Mouse (Mus musculus) liver, embryonic 13.5 days (tissue): ENCODE results near the gene Gm10840. TPM values are rescaled to one million over a fixed set of nuclear protein-coding genes. Genes with fewer than 3 reads are reported as not detected.

Experiments used
- ATAC-seq: fragments of 200-750 bp; cut with Nextera tagmentation; 2 replicates; pipeline ENCODE4 v1.8.0; 2017; ENCODE audit warnings: low read depth, mild to moderate bottlenecking, moderate number of reproducible peaks, moderate library complexity
- DNase-seq: peaks from one replicate; pipeline ENCODE4 v3.0.0; 2022
- H3K27ac ChIP-seq: fragments of 300-500 bp; sonication (generic); 2 replicates; pipeline ENCODE4 v1.5.1; 2015; ENCODE audit warnings: moderate library complexity, mild to moderate bottlenecking, inconsistent platforms
- H3K27me3 ChIP-seq: fragments of 300-500 bp; sonication (generic); 2 replicates; pipeline ENCODE4 v1.6.1; 2015; ENCODE audit warnings: mild to moderate bottlenecking, inconsistent platforms
- H3K36me3 ChIP-seq: fragments of 300-500 bp; sonication (generic); 2 replicates; pipeline ENCODE4 v1.6.1; 2015; ENCODE audit warnings: mild to moderate bottlenecking, inconsistent platforms
- H3K4me1 ChIP-seq: fragments of 300-500 bp; sonication (generic); replicated peaks from 2 replicates; pipeline ENCODE4 v1.6.1; 2015; ENCODE audit warnings: inconsistent platforms
- H3K4me2 ChIP-seq: fragments of 300-500 bp; sonication (generic); 2 replicates; pipeline ENCODE4 v1.6.1; 2015; ENCODE audit warnings: inconsistent platforms, mild to moderate bottlenecking, moderate library complexity
- H3K4me3 ChIP-seq: fragments of 300-500 bp; sonication (generic); replicated peaks from 2 replicates; pipeline ENCODE4 v1.5.1; 2015; ENCODE audit warnings: mild to moderate bottlenecking, inconsistent platforms
- H3K9ac ChIP-seq: fragments of 300-500 bp; sonication (generic); 2 replicates; pipeline ENCODE4 v1.6.1; 2015; ENCODE audit warnings: mild to moderate bottlenecking, inconsistent platforms
- H3K9me3 ChIP-seq: fragments of 300-500 bp; sonication (generic); replicated peaks from 2 replicates; pipeline ENCODE4 v1.6.1; 2016; ENCODE audit warnings: inconsistent platforms
- WGBS: fragments of 180-500 bp; shearing (Covaris S2); methylation state at CpG from one replicate; pipeline ENCODE4 v1.1.7; 2015; ENCODE audit not compliant: insufficient replicate concordance; 5-methylcytosine and 5-hydroxymethylcytosine counted together
- polyA plus RNA-seq: library from polyadenylated mRNA; unstranded; fragments of >200 nt; fragmentation: Nextera tagmentation; extraction: Ambion mirVana; gene quantifications from 2 replicates; pipeline ENCODE4 v1.2.1, GENCODE M21; 2015

The Gm10840 gene
- polyA plus RNA-seq, 1 experiment from 2014 or later = not detected

GRCm38 (mm10) chr11:106162237-106162636 lies 1.6 kb downstream of the Gm10840 start:
- peaks cover 48% of the 10 kb centered on the region for H3K4me1 ChIP-seq
- no peak overlapping the region for H3K9ac ChIP-seq
- no peak overlapping the region for H3K4me2 ChIP-seq
- peaks cover 22% of the 10 kb centered on the region; the same call in 1 of the 2 replicates for H3K36me3 ChIP-seq
- ATAC-seq = no peak
- H3K27me3 ChIP-seq = peaks cover 32% of the 10 kb centered on the region
- H3K27ac ChIP-seq = no peak overlapping the region
- H3K4me3 ChIP-seq = no peak overlapping the region
- 56% methylated on average over 2 of the region's 2 CpGs for WGBS
- no peaks in the 10 kb centered on the region for H3K9me3 ChIP-seq
- no peak for DNase-seq

GRCm38 (mm10) chr11:106163546-106163945 lies 2.9 kb downstream of the Gm10840 start:
- Histone ChIP-seq H3K9ac (no peak overlapping the region), H3K4me2 (no peak overlapping the region), H3K27ac (peak overlapping the region; percentile 61; the same call in 1 of the 2 replicates), H3K27me3 (peaks cover 27% of the 10 kb centered on the region), H3K4me3 (no peak overlapping the region), H3K4me1 (peaks cover 41% of the 10 kb centered on the region), H3K36me3 (peaks cover 16% of the 10 kb centered on the region), H3K9me3 (no peaks in the 10 kb centered on the region)
- ATAC-seq = no peak
- no peak for DNase-seq
- WGBS = 50% methylated on average over 4 of the region's 4 CpGs

- no peak for ATAC-seq
These were observed 4.0 kb downstream of the Gm10840 start for GRCm38 (mm10) chr11:106164601-106165180.

GRCm38 (mm10) chr11:106167435-106167834 lies 6.8 kb downstream of the Gm10840 start:
- Histone ChIP-seq H3K4me2 (no peak overlapping the region), H3K36me3 (peaks cover 16% of the 10 kb centered on the region), H3K9ac (no peak overlapping the region), H3K4me3 (no peak overlapping the region), H3K27me3 (no peaks in the 10 kb centered on the region), H3K4me1 (peaks cover 10% of the 10 kb centered on the region), H3K9me3 (no peaks in the 10 kb centered on the region), H3K27ac (no peak overlapping the region)
- DNase-seq (no peak), ATAC-seq (no peak)
- WGBS = 53% methylated on average over 5 of the region's 5 CpGs

More at GRCm38 (mm10) chr11:106164601-106165180, 4.0 kb downstream of the Gm10840 start:
- Histone ChIP-seq H3K4me3 (no peak overlapping the region), H3K4me2 (no peak overlapping the region), H3K27me3 (peaks cover 17% of the 10 kb centered on the region), H3K9me3 (no peaks in the 10 kb centered on the region), H3K36me3 (peaks cover 16% of the 10 kb centered on the region), H3K27ac (no peak overlapping the region), H3K9ac (no peak overlapping the region), H3K4me1 (peaks cover 30% of the 10 kb centered on the region)
- 79% methylated on average over 16 of the region's 16 CpGs for WGBS
- no peak for DNase-seq

- H3K27ac ChIP-seq = no peak overlapping the region
- H3K4me2 ChIP-seq = no peak overlapping the region
- H3K4me3 ChIP-seq = no peak overlapping the region
- WGBS = 70% methylated on average over 7 of the region's 7 CpGs
- DNase-seq (no peak), ATAC-seq (no peak)
- H3K27me3 ChIP-seq = no peaks in the 10 kb centered on the region
- H3K9me3 ChIP-seq = no peaks in the 10 kb centered on the region
- no peak overlapping the region for H3K9ac ChIP-seq
- H3K36me3 ChIP-seq = peaks cover 4% of the 10 kb centered on the region
- peaks cover 29% of the 10 kb centered on the region for H3K4me1 ChIP-seq
These were observed 10.2 kb downstream of the Gm10840 start for GRCm38 (mm10) chr11:106170807-106171206.

GRCm38 (mm10) chr11:106173228-106173627 lies 12.6 kb downstream of the Gm10840 start:
- Histone ChIP-seq H3K4me3 (no peak overlapping the region), H3K36me3 (peaks cover under 1% of the 10 kb centered on the region), H3K27me3 (no peaks in the 10 kb centered on the region), H3K9me3 (no peaks in the 10 kb centered on the region), H3K4me2 (no peak overlapping the region), H3K4me1 (peaks cover 43% of the 10 kb centered on the region), H3K9ac (no peak overlapping the region), H3K27ac (no peak overlapping the region)
- WGBS = 72% methylated on average over 2 of the region's 2 CpGs
- ATAC-seq (no peak), DNase-seq (no peak)

GRCm38 (mm10) chr11:106174372-106174771 lies 13.7 kb downstream of the Gm10840 start:
- H3K27me3 ChIP-seq = no peaks in the 10 kb centered on the region
- DNase-seq (no peak), ATAC-seq (no peak)
- H3K9me3 ChIP-seq = no peaks in the 10 kb centered on the region
- 69% methylated on average over 5 of the region's 5 CpGs for WGBS
- H3K36me3 ChIP-seq = no peaks in the 10 kb centered on the region; the same call in 1 of the 2 replicates
- no peak overlapping the region for H3K4me2 ChIP-seq
- peaks cover 52% of the 10 kb centered on the region for H3K4me1 ChIP-seq
- H3K27ac ChIP-seq = no peak overlapping the region
- H3K4me3 ChIP-seq = no peak overlapping the region
- no peak overlapping the region for H3K9ac ChIP-seq

- H3K9ac ChIP-seq = no peak overlapping the region
- H3K27me3 ChIP-seq = no peaks in the 10 kb centered on the region
- ATAC-seq (no peak), DNase-seq (no peak)
- WGBS = 69% methylated on average over 3 of the region's 3 CpGs
- H3K4me1 ChIP-seq = peaks cover 59% of the 10 kb centered on the region
- H3K36me3 ChIP-seq = no peaks in the 10 kb centered on the region; the same call in 1 of the 2 replicates
- H3K9me3 ChIP-seq = no peaks in the 10 kb centered on the region
- H3K4me2 ChIP-seq = no peak overlapping the region
- H3K4me3 ChIP-seq = no peak overlapping the region
- H3K27ac ChIP-seq = no peak overlapping the region
These were observed 14.4 kb downstream of the Gm10840 start for GRCm38 (mm10) chr11:106175081-106175480.

- DNase-seq (no peak), ATAC-seq (no peak)
- Histone ChIP-seq H3K27me3 (no peaks in the 10 kb centered on the region), H3K4me3 (no peak overlapping the region), H3K9ac (no peak overlapping the region), H3K27ac (no peak overlapping the region), H3K4me2 (no peak overlapping the region), H3K36me3 (no peaks in the 10 kb centered on the region), H3K9me3 (no peaks in the 10 kb centered on the region), H3K4me1 (peaks cover 61% of the 10 kb centered on the region)
- 44% methylated on average over 5 of the region's 5 CpGs for whole genome bisulfite sequencing
These were observed 15.7 kb downstream of the Gm10840 start for GRCm38 (mm10) chr11:106176372-106176771.

GRCm38 (mm10) chr11:106178036-106178782 lies 17.6 kb downstream of the Gm10840 start:
- Histone ChIP-seq H3K4me1 (peaks cover 54% of the 10 kb centered on the region), H3K27ac (peak overlapping the region; percentile 69), H3K9me3 (no peaks in the 10 kb centered on the region), H3K4me3 (no peak overlapping the region), H3K36me3 (no peaks in the 10 kb centered on the region), H3K9ac (0 out of 2 replicates have a peak overlapping the region, but pooled peaks have one; percentile 8), H3K27me3 (no peaks in the 10 kb centered on the region), H3K4me2 (peak overlapping the region; percentile 30)
- ATAC-seq (peak; percentile 96), DNase-seq (peak; percentile 30)
- WGBS = 45% methylated on average over 5 of the region's 5 CpGs

GRCm38 (mm10) chr11:106179711-106180448 lies 19.2 kb downstream of the Gm10840 start:
- ATAC-seq = no peak
- WGBS = 75% methylated on average over 7 of the region's 7 CpGs

More at GRCm38 (mm10) chr11:106179711-106180448, 19.2 kb downstream of the Gm10840 start:
- DNase-seq = no peak
- Histone ChIP-seq H3K4me3 (no peak overlapping the region), H3K9me3 (no peaks in the 10 kb centered on the region), H3K9ac (no peak overlapping the region), H3K27me3 (no peaks in the 10 kb centered on the region), H3K27ac (no peak overlapping the region), H3K36me3 (no peaks in the 10 kb centered on the region), H3K4me1 (peaks cover 51% of the 10 kb centered on the region), H3K4me2 (no peak overlapping the region)
